Comparison of ENCODE assay signal across 22 mouse cellular contexts in the genomic region with DNA sequence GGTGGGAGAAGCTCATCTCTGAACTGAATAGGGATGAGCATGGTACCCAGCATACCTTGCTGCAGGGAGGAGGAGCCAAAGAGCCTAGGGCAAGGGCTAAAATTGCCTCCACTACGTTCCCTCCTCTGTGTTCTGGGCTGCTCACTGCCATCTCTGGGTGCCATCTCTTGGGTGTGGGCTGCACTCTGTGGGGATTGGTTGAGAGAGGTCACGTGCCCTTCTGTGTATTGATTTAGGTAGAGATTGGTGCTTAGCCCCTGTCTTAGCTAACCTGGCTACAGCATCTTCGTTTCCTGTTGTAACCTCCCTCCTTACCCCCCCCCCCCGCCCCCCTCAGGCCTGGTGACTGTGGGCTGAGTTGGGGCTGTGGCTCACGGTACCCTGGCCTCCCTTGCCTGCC.
DNase-seq lines count a peak whose midpoint lies in the region; TF ChIP-seq lines count a peak whose summit lies in the region.
"Had no signal": no experiment of that assay in that cellular context is flagged by ENCODE, and none has a peak within 500 bp of the region (broad histone marks: within the 10 kb centered on the region; RNA-seq: fewer than 3 reads in every experiment).

No protein-coding gene starts in this region.

- no peaks in the 10 kb centered on the region for H3K79me3 ChIP-seq in C2C12 (ENCODE audit: low read depth)

- H3K4me3 ChIP-seq in C2C12 (ENCODE audit: insufficient read depth, poor library complexity, severe bottlenecking) (no peak overlapping the region), CH12.LX (replicated peaks in 1 of 3; ENCODE audit: low read depth in 2 of 3, low read length in 2 of 3, poor library complexity in 1 of 3) (no peak overlapping the region), MEL (ENCODE audit: control insufficient read depth in 1 of 2, insufficient read depth in 1 of 2, low read depth in 2 of 2, low read length in 2 of 2) (no peak overlapping the region)
- H3K4me3 ChIP-seq in heart, embryonic 10.5 days, result no peak overlapping the region

- dilution Hi-C loops in CH12.LX (cut with MboI; ENCODE audit: extremely low pct_ligation_motif_present, extremely low pct_unique_long_range_greater_than_20kb, low sequenced_read_pairs), result no loop called here

- WGBS in heart, embryonic 10.5 days, result 73% methylated on average over 5 of the region's 5 CpGs

- H3K9ac ChIP-seq in CH12.LX (ENCODE audit: insufficient read depth, low read depth), result no peak overlapping the region
- no peak overlapping the region for H3K9ac ChIP-seq in MEL (ENCODE audit: control insufficient read depth, low read depth, low read length, poor library complexity, severe bottlenecking)

- H3K36me3 ChIP-seq in C2C12 (ENCODE audit: control insufficient read depth, insufficient read depth), result no peaks in the 10 kb centered on the region
- no peaks in the 10 kb centered on the region for H3K36me3 ChIP-seq in CH12.LX (replicated peaks in 1 of 2; ENCODE audit: control insufficient read depth in 1 of 2, insufficient read depth in 1 of 2, low read length in 1 of 2)
- H3K36me3 ChIP-seq in MEL (ENCODE audit: control insufficient read depth in 1 of 2, insufficient read depth in 2 of 2, low read length in 2 of 2), result no peaks in the 10 kb centered on the region
- H3K36me3 ChIP-seq in heart, embryonic 10.5 days, result no peaks in the 10 kb centered on the region
- H3K36me3 ChIP-seq: G1E had no signal

- TF ChIP-seq CTCF in C2C12 (IDR thresholded peaks at IDR 0.05; ENCODE audit: control insufficient read depth, insufficient read depth, insufficient read length) (no peak), CH12.LX (conservative IDR thresholded peaks at IDR 0.05 in 1 of 2, IDR thresholded peaks at IDR 0.05 in 1 of 2; ENCODE audit: low read depth in 2 of 2, low read length in 2 of 2) (no peak), MEL (IDR thresholded peaks at IDR 0.05 in 2 of 3, conservative IDR thresholded peaks at IDR 0.05 in 1 of 3; ENCODE audit: control insufficient read depth in 1 of 3, insufficient read depth in 1 of 3, low read depth in 2 of 3, low read length in 3 of 3, poor library complexity in 1 of 3, severe bottlenecking in 1 of 3) (no peak)

- TF ChIP-seq RAD21 in CH12.LX (IDR thresholded peaks at IDR 0.05; ENCODE audit: low read depth, low read length) (no peak), MEL (IDR thresholded peaks at IDR 0.05; ENCODE audit: low read depth, low read length) (no peak)

- H3K27me3 ChIP-seq in C2C12 (ENCODE audit: control insufficient read depth, insufficient read depth, insufficient read length), result peaks cover 14% of the 10 kb centered on the region
- H3K27me3 ChIP-seq in CH12.LX (replicated peaks), result peaks cover 60% of the 10 kb centered on the region
- no peaks in the 10 kb centered on the region for H3K27me3 ChIP-seq in MEL (ENCODE audit: control insufficient read depth in 1 of 2, insufficient read depth in 2 of 2, low read length in 2 of 2)
- peaks cover 46% of the 10 kb centered on the region for H3K27me3 ChIP-seq in heart, embryonic 10.5 days (ENCODE audit: insufficient read depth, poor library complexity, severe bottlenecking)

- H3K4me2 ChIP-seq in CH12.LX (ENCODE audit: insufficient read depth, low read depth, poor library complexity, severe bottlenecking), result no peak overlapping the region

- no peaks in the 10 kb centered on the region for H3K9me3 ChIP-seq in CH12.LX (replicated peaks; ENCODE audit: low read length)
- H3K9me3 ChIP-seq in MEL (replicated peaks; ENCODE audit: insufficient read depth, low read length), result no peaks in the 10 kb centered on the region
- H3K9me3 ChIP-seq in heart, embryonic 10.5 days, result no peaks in the 10 kb centered on the region
- H3K9me3 ChIP-seq: G1E had no signal

- TF ChIP-seq EP300 in CH12.LX (IDR thresholded peaks at IDR 0.05; ENCODE audit: low read length), result no peak
- no peak for TF ChIP-seq EP300 in MEL (IDR thresholded peaks at IDR 0.05; ENCODE audit: low read depth in 1 of 2, low read length in 2 of 2)

- H3K79me2 ChIP-seq in C2C12 (ENCODE audit: control insufficient read depth, insufficient read depth), result no peaks in the 10 kb centered on the region
- H3K79me2 ChIP-seq in CH12.LX (replicated peaks; ENCODE audit: control insufficient read depth, extremely low read depth, insufficient read depth, poor library complexity, severe bottlenecking), result no peaks in the 10 kb centered on the region
- H3K79me2 ChIP-seq in MEL (ENCODE audit: control insufficient read depth, insufficient read depth, low read length, poor library complexity), result no peaks in the 10 kb centered on the region

- no peak overlapping the region for H3K27ac ChIP-seq in CH12.LX (ENCODE audit: insufficient read depth, low read depth)
- H3K27ac ChIP-seq in MEL (ENCODE audit: control insufficient read depth, low read depth, low read length), result no peak overlapping the region
- H3K27ac ChIP-seq in heart, embryonic 10.5 days, result no peak overlapping the region

- DNase-seq in CH12.LX (ENCODE audit: extremely low read depth) (no peak), MEL (ENCODE audit: low read depth, low spot score) (no peak), R1 (ENCODE audit: low read depth, low spot score) (peak; percentile 21)
- no peak for DNase-seq in heart, embryonic 10.5 days (ENCODE audit: low spot score)
- DNase-seq in cerebellum, adult 8-10 months, result no peak
- no peak for DNase-seq in layer of hippocampus, adult 9-11 months
- DNase-seq in ovary, adult 18-20 months (ENCODE audit: low spot score), result no peak
- DNase-seq: adrenal gland, adult 2 months; adrenal gland, adult 8-10 months; adrenal gland, postnatal 10 days; adrenal gland, postnatal 14 days; adrenal gland, postnatal 25 days; adrenal gland, postnatal 36 days; B cell, adult 2 months; cerebellum, adult 11 months; cerebellum, adult 11-12 months; cerebellum, adult 18-20 months; cerebellum, adult 2 months; cerebellum, adult 9-10 months; cerebellum, adult 9-11 months had no signal

- no peak overlapping the region for H3ac ChIP-seq in C2C12 (ENCODE audit: control insufficient read depth, insufficient read length, low read depth)

- H3K4me1 ChIP-seq in CH12.LX (ENCODE audit: control insufficient read depth in 1 of 2, insufficient read depth in 2 of 2) (no peaks in the 10 kb centered on the region), MEL (ENCODE audit: control insufficient read depth in 1 of 2, insufficient read depth in 2 of 2, low read length in 2 of 2) (no peaks in the 10 kb centered on the region)
- 0 out of 2 replicates have a peak, but pooled peaks cover 5% of the 10 kb centered on the region for H3K4me1 ChIP-seq in heart, embryonic 10.5 days

- TF ChIP-seq POLR2A in CH12.LX (IDR thresholded peaks at IDR 0.05; ENCODE audit: low read depth, low read length) (no peak), MEL (IDR thresholded peaks at IDR 0.05; ENCODE audit: control insufficient read depth in 1 of 2, insufficient read depth in 1 of 2, low read depth in 1 of 2, low read length in 2 of 2, poor library complexity in 1 of 2) (no peak)

- in situ Hi-C loops in CH12.LX (cut with MboI; ENCODE audit: low pct_ligation_motif_present, low pct_unique_long_range_greater_than_20kb, low sequenced_read_pairs), result loop anchor here (5.0 kb wide), 1 partner anchor 38 kb away; no protein-coding TSS in a partner anchor

TF ChIP-seq in C2C12, 6 proteins besides CTCF, POLR2A, EP300 and RAD21:
- TF ChIP-seq MYOG (IDR thresholded peaks at IDR 0.05; ENCODE audit: control insufficient read depth, extremely low read depth, insufficient read length) (no peak), MAX (IDR thresholded peaks at IDR 0.05) (no peak), FOSL1 (IDR thresholded peaks at IDR 0.05; ENCODE audit: insufficient read depth, low read length, poor library complexity, severe bottlenecking) (no peak), USF1 (IDR thresholded peaks at IDR 0.05; ENCODE audit: low read depth) (peak; percentile 45), MYOD1 (IDR thresholded peaks at IDR 0.05; ENCODE audit: control insufficient read depth, insufficient read length, low read depth) (no peak), CEBPB (IDR thresholded peaks at IDR 0.05; ENCODE audit: low read depth) (no peak)

TF ChIP-seq in CH12.LX, 34 proteins besides CTCF, POLR2A, EP300 and RAD21:
- TF ChIP-seq USF1 (IDR thresholded peaks at IDR 0.05; ENCODE audit: low read depth, low read length) (peak; percentile 51; the same call in 1 of the 2 replicates), MXI1 (IDR thresholded peaks at IDR 0.05; ENCODE audit: low read depth, low read length) (no peak), SIN3A (IDR thresholded peaks at IDR 0.05; ENCODE audit: low read length) (no peak), MAX (IDR thresholded peaks at IDR 0.05; ENCODE audit: low read length) (0 out of 2 replicates have a peak, but pooled peaks have one; percentile 14), USF2 (conservative IDR thresholded peaks at IDR 0.05; ENCODE audit: low read depth, low read length) (peak; percentile 53)

TF ChIP-seq in MEL, 35 proteins besides CTCF, POLR2A, EP300 and RAD21:
- peak; percentile 52; the same call in 1 of the 2 replicates for TF ChIP-seq USF1 (IDR thresholded peaks at IDR 0.05; ENCODE audit: low read depth, low read length)
- TF ChIP-seq MAFK (IDR thresholded peaks at IDR 0.05; ENCODE audit: borderline replicate concordance, low read depth, low read length), result no peak
